Mouse (Mus musculus): ENCODE data around the gene Gm20388.

DNA sequence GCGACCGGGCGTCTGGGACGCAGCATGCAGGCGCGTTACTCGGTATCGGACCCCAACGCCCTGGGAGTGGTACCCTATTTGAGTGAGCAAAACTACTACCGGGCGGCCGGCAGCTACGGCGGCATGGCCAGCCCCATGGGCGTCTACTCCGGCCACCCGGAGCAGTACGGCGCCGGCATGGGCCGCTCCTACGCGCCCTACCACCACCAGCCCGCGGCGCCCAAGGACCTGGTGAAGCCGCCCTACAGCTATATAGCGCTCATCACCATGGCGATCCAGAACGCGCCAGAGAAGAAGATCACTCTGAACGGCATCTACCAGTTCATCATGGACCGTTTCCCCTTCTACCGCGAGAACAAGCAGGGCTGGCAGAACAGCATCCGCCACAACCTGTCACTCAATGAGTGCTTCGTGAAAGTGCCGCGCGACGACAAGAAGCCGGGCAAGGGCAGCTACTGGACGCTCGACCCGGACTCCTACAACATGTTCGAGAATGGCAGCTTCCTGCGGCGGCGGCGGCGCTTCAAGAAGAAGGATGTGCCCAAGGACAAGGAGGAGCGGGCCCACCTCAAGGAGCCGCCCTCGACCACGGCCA lies 1206.0 kb downstream of the Gm20388 start:
- TF ChIP-seq POLR2A (IDR thresholded peaks at IDR 0.05; ENCODE audit: extremely low read depth, insufficient read depth, low read length) (no peak), CTCF (IDR thresholded peaks at IDR 0.05; ENCODE audit: extremely low read depth, insufficient read depth, low read length) (no peak)

Measured in cortical plate, adult 2 months (tissue).